Mouse (Mus musculus): ENCODE data around the gene Hist1h3e. TPM values are rescaled to one million over a fixed set of nuclear protein-coding genes. Genes with fewer than 3 reads are reported as not detected.
A peak's percentile ranks its signal among the peaks of the same experiment; 100 is the strongest.
"Not testable (repeated sequence)": the region's sequence is repeated elsewhere in the genome, so short reads cannot be mapped to it uniquely, and the experiment has no call there.

Hist1h3e gene
- polyA plus RNA-seq, 1 experiment from 2014 or later = 10.3 TPM

- Histone ChIP-seq H3K36me3 (ENCODE audit: control insufficient read depth, insufficient read depth, low read length) (no peaks in the 10 kb centered on the region), H3K27me3 (ENCODE audit: control insufficient read depth, insufficient read depth, low read length) (no peaks in the 10 kb centered on the region), H3K27ac (ENCODE audit: low read length) (no peak overlapping the region), H3K4me3 (ENCODE audit: low read depth, low read length) (no peak overlapping the region), H3K9me3 (ENCODE audit: control insufficient read depth, low read depth, low read length) (no peaks in the 10 kb centered on the region), H3K4me1 (ENCODE audit: control insufficient read depth, insufficient read depth, low read length) (no peaks in the 10 kb centered on the region), H3K9ac (replicated peaks; ENCODE audit: low read depth, low read length) (no peak overlapping the region), H3K4me2 (replicated peaks; ENCODE audit: low read depth, low read length) (no peak overlapping the region)
- ATAC-seq (ENCODE audit: insufficient number of reproducible peaks, insufficient read depth, low FRiP score, low read depth) = no peak
- 7% methylated on average over 9 of the region's 9 CpGs for WGBS
Observed at GRCm38 (mm10) chr13:23597957-23598356, 35.8 kb upstream of the Hist1h3e start.

GRCm38 (mm10) chr13:23595622-23596372, 33.6 kb upstream of the Hist1h3e start:
- Histone ChIP-seq H3K4me3 (ENCODE audit: low read depth, low read length) (no peak overlapping the region), H3K27me3 (ENCODE audit: control insufficient read depth, insufficient read depth, low read length) (no peaks in the 10 kb centered on the region), H3K4me2 (replicated peaks; ENCODE audit: low read depth, low read length) (no peak overlapping the region), H3K9me3 (ENCODE audit: control insufficient read depth, low read depth, low read length) (no peaks in the 10 kb centered on the region), H3K9ac (replicated peaks; ENCODE audit: low read depth, low read length) (no peak overlapping the region), H3K4me1 (ENCODE audit: control insufficient read depth, insufficient read depth, low read length) (no peaks in the 10 kb centered on the region), H3K36me3 (ENCODE audit: control insufficient read depth, insufficient read depth, low read length) (no peaks in the 10 kb centered on the region), H3K27ac (ENCODE audit: low read length) (no peak overlapping the region)
- WGBS = 81% methylated on average over 7 of the region's 7 CpGs
- ATAC-seq (ENCODE audit: insufficient number of reproducible peaks, insufficient read depth, low FRiP score, low read depth) = no peak

- Histone ChIP-seq H3K4me3 (ENCODE audit: low read depth, low read length) (no peak overlapping the region), H3K27ac (ENCODE audit: low read length) (no peak overlapping the region), H3K4me1 (ENCODE audit: control insufficient read depth, insufficient read depth, low read length) (no peaks in the 10 kb centered on the region), H3K9ac (replicated peaks; ENCODE audit: low read depth, low read length) (no peak overlapping the region), H3K4me2 (replicated peaks; ENCODE audit: low read depth, low read length) (no peak overlapping the region), H3K36me3 (ENCODE audit: control insufficient read depth, insufficient read depth, low read length) (no peaks in the 10 kb centered on the region), H3K9me3 (ENCODE audit: control insufficient read depth, low read depth, low read length) (no peaks in the 10 kb centered on the region), H3K27me3 (ENCODE audit: control insufficient read depth, insufficient read depth, low read length) (no peaks in the 10 kb centered on the region)
- 76% methylated on average over 2 of the region's 2 CpGs for WGBS
- no peak for ATAC-seq (ENCODE audit: insufficient number of reproducible peaks, insufficient read depth, low FRiP score, low read depth)
Observed at GRCm38 (mm10) chr13:23595185-23595584, 33.0 kb upstream of the Hist1h3e start.

GRCm38 (mm10) chr13:23593051-23593770, 31.0 kb upstream of the Hist1h3e start:
- H3K36me3 ChIP-seq (ENCODE audit: control insufficient read depth, insufficient read depth, low read length) = no peaks in the 10 kb centered on the region
- no peaks in the 10 kb centered on the region for H3K4me1 ChIP-seq (ENCODE audit: control insufficient read depth, insufficient read depth, low read length)
- no peaks in the 10 kb centered on the region for H3K27me3 ChIP-seq (ENCODE audit: control insufficient read depth, insufficient read depth, low read length)
- H3K9me3 ChIP-seq (ENCODE audit: control insufficient read depth, low read depth, low read length) = no peaks in the 10 kb centered on the region
- H3K27ac ChIP-seq (ENCODE audit: low read length) = peak overlapping the region; percentile 41; the same call in 1 of the 2 replicates
- H3K9ac ChIP-seq (replicated peaks; ENCODE audit: low read depth, low read length) = no peak overlapping the region
- no peak overlapping the region for H3K4me2 ChIP-seq (replicated peaks; ENCODE audit: low read depth, low read length)
- no peak for ATAC-seq (ENCODE audit: insufficient number of reproducible peaks, insufficient read depth, low FRiP score, low read depth)
- 61% methylated on average over 5 of the region's 5 CpGs for WGBS
- H3K4me3 ChIP-seq (ENCODE audit: low read depth, low read length) = no peak overlapping the region

- Histone ChIP-seq H3K4me3 (ENCODE audit: low read depth, low read length) (no peak overlapping the region), H3K27me3 (ENCODE audit: control insufficient read depth, insufficient read depth, low read length) (no peaks in the 10 kb centered on the region), H3K4me1 (ENCODE audit: control insufficient read depth, insufficient read depth, low read length) (no peaks in the 10 kb centered on the region), H3K36me3 (ENCODE audit: control insufficient read depth, insufficient read depth, low read length) (no peaks in the 10 kb centered on the region), H3K9me3 (ENCODE audit: control insufficient read depth, low read depth, low read length) (no peaks in the 10 kb centered on the region), H3K9ac (replicated peaks; ENCODE audit: low read depth, low read length) (no peak overlapping the region), H3K27ac (ENCODE audit: low read length) (no peak overlapping the region; the same call in 1 of the 2 replicates), H3K4me2 (replicated peaks; ENCODE audit: low read depth, low read length) (no peak overlapping the region)
- WGBS = 82% methylated on average over 7 of the region's 7 CpGs
- ATAC-seq (ENCODE audit: insufficient number of reproducible peaks, insufficient read depth, low FRiP score, low read depth) = no peak
Observed at GRCm38 (mm10) chr13:23592614-23593013, 30.4 kb upstream of the Hist1h3e start.

GRCm38 (mm10) chr13:23591886-23592285, 29.7 kb upstream of the Hist1h3e start:
- H3K4me1 ChIP-seq (ENCODE audit: control insufficient read depth, insufficient read depth, low read length); H3K27me3 ChIP-seq (ENCODE audit: control insufficient read depth, insufficient read depth, low read length); ATAC-seq (ENCODE audit: insufficient number of reproducible peaks, insufficient read depth, low FRiP score, low read depth); H3K36me3 ChIP-seq (ENCODE audit: control insufficient read depth, insufficient read depth, low read length); H3K4me3 ChIP-seq (ENCODE audit: low read depth, low read length); H3K9ac ChIP-seq (replicated peaks; ENCODE audit: low read depth, low read length); H3K9me3 ChIP-seq (ENCODE audit: control insufficient read depth, low read depth, low read length); H3K4me2 ChIP-seq (replicated peaks; ENCODE audit: low read depth, low read length); H3K27ac ChIP-seq (ENCODE audit: low read length): not testable (repeated sequence)
- 85% methylated on average over 7 of the region's 7 CpGs for WGBS

GRCm38 (mm10) chr13:23591206-23591605, 29.0 kb upstream of the Hist1h3e start:
- 92% methylated on average over 7 of the region's 7 CpGs for WGBS
- no peak overlapping the region for H3K9ac ChIP-seq (replicated peaks; ENCODE audit: low read depth, low read length)
- no peaks in the 10 kb centered on the region for H3K4me1 ChIP-seq (ENCODE audit: control insufficient read depth, insufficient read depth, low read length)
- H3K36me3 ChIP-seq (ENCODE audit: control insufficient read depth, insufficient read depth, low read length) = no peaks in the 10 kb centered on the region
- ATAC-seq (ENCODE audit: insufficient number of reproducible peaks, insufficient read depth, low FRiP score, low read depth) = no peak
- H3K9me3 ChIP-seq (ENCODE audit: control insufficient read depth, low read depth, low read length) = no peaks in the 10 kb centered on the region
- H3K27ac ChIP-seq (ENCODE audit: low read length) = no peak overlapping the region
- no peaks in the 10 kb centered on the region for H3K27me3 ChIP-seq (ENCODE audit: control insufficient read depth, insufficient read depth, low read length)
- no peak overlapping the region for H3K4me2 ChIP-seq (replicated peaks; ENCODE audit: low read depth, low read length)
- no peak overlapping the region for H3K4me3 ChIP-seq (ENCODE audit: low read depth, low read length)

- Histone ChIP-seq H3K27me3 (ENCODE audit: control insufficient read depth, insufficient read depth, low read length) (no peaks in the 10 kb centered on the region), H3K9me3 (ENCODE audit: control insufficient read depth, low read depth, low read length) (no peaks in the 10 kb centered on the region)
- WGBS = 4% methylated on average over 1 of the region's 1 CpGs
Observed at GRCm38 (mm10) chr13:23586940-23587225, 24.7 kb upstream of the Hist1h3e start.

More at GRCm38 (mm10) chr13:23586940-23587225, 24.7 kb upstream of the Hist1h3e start:
- no peak for ATAC-seq (ENCODE audit: insufficient number of reproducible peaks, insufficient read depth, low FRiP score, low read depth)
- Histone ChIP-seq H3K4me1 (ENCODE audit: control insufficient read depth, insufficient read depth, low read length) (peaks cover 18% of the 10 kb centered on the region; the same call in 1 of the 2 replicates), H3K4me2 (replicated peaks; ENCODE audit: low read depth, low read length) (peak overlapping the region; percentile 69), H3K9ac (replicated peaks; ENCODE audit: low read depth, low read length) (peak overlapping the region; percentile 31; the same call in 1 of the 2 replicates), H3K36me3 (ENCODE audit: control insufficient read depth, insufficient read depth, low read length) (no peaks in the 10 kb centered on the region), H3K4me3 (ENCODE audit: low read depth, low read length) (peak overlapping the region; percentile 38), H3K27ac (ENCODE audit: low read length) (peak overlapping the region; percentile 98)
